Mouse (Mus musculus) urinary bladder, postnatal 4 days (tissue): ENCODE data around the gene Vav3.
A peak's percentile ranks its signal among the peaks of the same experiment; 100 is the strongest.

Experiments
- DNase-seq, 2 experiments: peaks; one replicate each; pipeline ENCODE4 v3.0.0; 2021 to 2022; ENCODE audit warnings: low spot score in 2 of 2

Gene Vav3

GRCm38 (mm10) chr3:109509784-109510183 is 169.3 kb downstream of the Vav3 start:
- no peak for DNase-seq

GRCm38 (mm10) chr3:109511849-109512248 is 171.4 kb downstream of the Vav3 start:
- DNase-seq, result no peak

- no peak for DNase-seq
These were observed 175.0 kb downstream of the Vav3 start for GRCm38 (mm10) chr3:109515479-109515878.

- no peak for DNase-seq
These were observed 175.9 kb downstream of the Vav3 start for GRCm38 (mm10) chr3:109516372-109516771.

GRCm38 (mm10) chr3:109522115-109522514 is 181.7 kb downstream of the Vav3 start:
- DNase-seq, result no peak

- no peak for DNase-seq
These were observed 185.4 kb downstream of the Vav3 start for GRCm38 (mm10) chr3:109525825-109526224.

GRCm38 (mm10) chr3:109526246-109526645 is 185.8 kb downstream of the Vav3 start:
- DNase-seq, result peak; percentile 44 to 86

GRCm38 (mm10) chr3:109526651-109527050 is 186.2 kb downstream of the Vav3 start:
- DNase-seq, result no peak

GRCm38 (mm10) chr3:109528688-109529087 is 188.2 kb downstream of the Vav3 start:
- DNase-seq, result no peak

GRCm38 (mm10) chr3:109537686-109538085 is 197.2 kb downstream of the Vav3 start:
- DNase-seq, result no peak

GRCm38 (mm10) chr3:109540009-109540408 is 199.6 kb downstream of the Vav3 start:
- no peak for DNase-seq

GRCm38 (mm10) chr3:109544476-109545221 is 204.2 kb downstream of the Vav3 start:
- DNase-seq, result no peak

GRCm38 (mm10) chr3:109557329-109557728 is 216.9 kb downstream of the Vav3 start:
- DNase-seq, result no peak

- no peak for DNase-seq
These were observed 220.8 kb downstream of the Vav3 start for GRCm38 (mm10) chr3:109561295-109561694.

GRCm38 (mm10) chr3:109561776-109562175 is 221.3 kb downstream of the Vav3 start:
- DNase-seq, result no peak

- no peak for DNase-seq
These were observed 221.8 kb downstream of the Vav3 start for GRCm38 (mm10) chr3:109562268-109562667.

- no peak for DNase-seq
These were observed 224.0 kb downstream of the Vav3 start for GRCm38 (mm10) chr3:109564443-109564842.

GRCm38 (mm10) chr3:109568542-109569265 is 228.3 kb downstream of the Vav3 start:
- no peak for DNase-seq

GRCm38 (mm10) chr3:109571483-109571882 is 231.0 kb downstream of the Vav3 start:
- DNase-seq, result no peak

- no peak for DNase-seq
These were observed 232.4 kb downstream of the Vav3 start for GRCm38 (mm10) chr3:109572871-109573270.

- no peak for DNase-seq
These were observed 233.2 kb downstream of the Vav3 start for GRCm38 (mm10) chr3:109573549-109574146.

- DNase-seq, result no peak
These were observed 233.7 kb downstream of the Vav3 start for GRCm38 (mm10) chr3:109574161-109574560.

- DNase-seq, result no peak
These were observed 237.9 kb downstream of the Vav3 start for GRCm38 (mm10) chr3:109578347-109578746.
